Mouse (Mus musculus) ES-E14 (cell line): ENCODE data around the gene Kat5.

Experiments used
- CHD2 ChIP-seq: IDR thresholded peaks from 2 replicates; pipeline ENCODE4 v1.6.1; 2014; ENCODE audit warnings: mild to moderate bottlenecking, low read depth, low read length, inconsistent platforms
- MAFK ChIP-seq: IDR thresholded peaks from 2 replicates; pipeline ENCODE4 v1.6.1; 2014; ENCODE audit warnings: mild to moderate bottlenecking, low read depth, low read length, inconsistent platforms; ENCODE audit not compliant: insufficient read depth
- ZC3H11A ChIP-seq: IDR thresholded peaks from 2 replicates; pipeline ENCODE4 v1.6.1; 2012; ENCODE audit warnings: low read depth, mild to moderate bottlenecking, inconsistent platforms, low read length, borderline replicate concordance
- ZNF384 ChIP-seq: IDR thresholded peaks from 2 replicates; pipeline ENCODE4 v1.6.1; 2012; ENCODE audit warnings: low read depth, low read length, inconsistent platforms

GRCm38 (mm10) chr19:5558770-5559169 is 51.3 kb downstream of the Kat5 start:
- TF ChIP-seq ZNF384 (no peak), CHD2 (no peak), ZC3H11A (no peak), MAFK (no peak)
